Mouse (Mus musculus) kidney, adult 2 months (tissue): ENCODE data around the gene Tlr5. TPM values are rescaled to one million over a fixed set of nuclear protein-coding genes. Genes with fewer than 3 reads are reported as not detected.
A peak's percentile ranks its signal among the peaks of the same experiment; 100 is the strongest.

Source experiments
- DNase-seq: peaks from one replicate; pipeline ENCODE4 v3.0.0; 2021
- H3K27ac ChIP-seq: fragments of 200-500 bp; 2 replicates; pipeline ENCODE4 v1.5.1; 2012; ENCODE audit warnings: low read depth, low read length, control low read depth, inconsistent platforms; ENCODE audit not compliant: insufficient read depth
- H3K27me3 ChIP-seq: fragments of 200-500 bp; replicated peaks from 2 replicates; pipeline ENCODE4 v1.6.1; 2012; ENCODE audit warnings: mild to moderate bottlenecking, moderate library complexity, low read length, inconsistent platforms; ENCODE audit not compliant: control insufficient read depth, insufficient read depth
- H3K36me3 ChIP-seq: fragments of 200-500 bp; 2 replicates; pipeline ENCODE4 v1.6.1; 2012; ENCODE audit warnings: mild to moderate bottlenecking, moderate library complexity, low read length, inconsistent platforms; ENCODE audit not compliant: control insufficient read depth, insufficient read depth
- H3K4me1 ChIP-seq: fragments of 200-500 bp; 2 replicates; pipeline ENCODE4 v1.6.1; 2011; ENCODE audit warnings: low read length; ENCODE audit not compliant: control insufficient read depth, insufficient read depth
- H3K4me3 ChIP-seq: fragments of 200-500 bp; 2 replicates; pipeline ENCODE4 v1.5.1; 2011; ENCODE audit warnings: mild to moderate bottlenecking, low read depth, low read length, control low read depth; ENCODE audit not compliant: insufficient read depth
- CTCF ChIP-seq: fragments of 200-500 bp; conservative IDR thresholded peaks from 2 replicates; pipeline ENCODE4 v1.5.1; 2011; ENCODE audit warnings: low read depth, mild to moderate bottlenecking, control low read depth, low read length, moderate library complexity, mixed read lengths; ENCODE audit not compliant: insufficient read depth, insufficient read length
- POLR2A ChIP-seq: fragments of 200-500 bp; IDR thresholded peaks from one replicate; pipeline ENCODE4 v1.6.1; 2011; ENCODE audit warnings: low read depth, low read length, control low read depth
- WGBS: fragments of 180-500 bp; shearing (Covaris S2); methylation state at CpG from one replicate; pipeline ENCODE4 v1.1.7; 2018; 5-methylcytosine and 5-hydroxymethylcytosine counted together
- polyA plus RNA-seq: library from polyadenylated mRNA; depleted of rRNA; stranded (reverse); fragments of >200 nt; gene quantifications from 2 replicates; pipeline ENCODE4 v1.2.3, GENCODE M21; 2012; rRNA removed

Tlr5 gene
- 0.42 and 0.66 TPM in 2 replicates for polyA plus RNA-seq

DNA sequence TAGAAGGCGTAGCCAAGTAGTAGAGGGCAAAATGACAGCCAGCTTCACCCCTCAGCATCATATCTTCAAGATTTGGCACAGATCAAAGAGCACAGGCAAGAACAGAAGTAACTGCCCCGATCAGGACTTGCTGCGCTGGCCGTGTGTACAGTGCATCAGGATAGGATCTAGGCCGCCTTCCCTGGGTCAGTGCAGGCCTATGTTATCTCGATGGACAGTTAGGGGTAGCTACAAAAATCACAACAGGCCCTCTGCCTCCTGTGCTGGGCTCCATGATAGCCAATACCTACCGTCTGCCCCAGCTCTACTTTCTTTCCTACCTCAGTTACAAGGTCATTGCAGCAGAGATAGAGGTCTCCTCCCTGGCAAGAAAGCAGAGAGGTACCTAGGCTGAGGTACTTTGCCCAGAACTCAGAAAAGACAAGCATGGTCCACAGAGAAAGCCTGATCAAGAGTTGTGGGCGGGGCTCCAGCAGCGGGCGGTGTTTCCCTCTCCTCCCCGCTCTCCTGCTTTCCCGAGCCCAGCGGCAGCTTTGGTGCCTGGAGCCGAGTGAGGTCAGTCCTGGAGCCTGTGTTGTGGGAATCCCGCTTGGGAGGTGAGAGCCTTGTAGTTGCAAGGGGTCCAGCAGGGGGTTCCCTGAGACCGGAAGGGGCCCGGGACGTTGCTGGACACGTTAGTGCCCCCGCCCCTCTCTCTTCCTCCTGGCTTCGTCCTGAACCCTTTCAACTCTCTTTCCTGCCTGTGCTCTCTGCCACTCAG lies at the start of gene Tlr5:
Gene Tlr5, plus strand, starts transcription at position 502 of the 760 bp plus-strand sequence.
- no peaks in the 10 kb centered on the region for H3K4me1 ChIP-seq
- TF ChIP-seq POLR2A (no peak), CTCF (no peak)
- WGBS = 20% methylated on average over 21 of the region's 21 CpGs
- H3K4me3 ChIP-seq = peak within 1 kb of the TSS; percentile 41
- peak; percentile 51 for DNase-seq
- no peaks in the 10 kb centered on the region for H3K36me3 ChIP-seq
- H3K27me3 ChIP-seq = no peaks in the 10 kb centered on the region
- no peak within 1 kb of the TSS for H3K27ac ChIP-seq

DNA sequence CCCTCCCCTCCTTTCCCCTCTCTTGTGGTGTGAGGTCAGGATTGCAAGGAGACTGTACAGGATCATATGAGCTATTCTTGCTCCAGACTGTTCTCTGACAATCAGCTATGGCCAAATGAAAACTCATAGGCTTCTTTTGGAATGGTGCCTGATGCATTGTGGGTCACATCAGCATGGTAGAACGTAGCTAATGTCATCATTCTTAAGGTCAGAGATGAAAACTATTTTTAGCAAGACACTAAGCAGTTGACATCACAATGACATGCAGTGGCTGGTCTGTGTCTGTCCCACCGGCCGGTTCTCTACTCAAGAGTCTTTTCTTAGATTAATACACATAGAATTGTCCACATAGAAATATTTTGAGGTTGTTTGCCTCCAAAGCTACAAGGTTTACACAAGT lies 48.9 kb upstream of the Tlr5 start:
- whole genome bisulfite sequencing = 87% methylated on average over 3 of the region's 3 CpGs

DNA sequence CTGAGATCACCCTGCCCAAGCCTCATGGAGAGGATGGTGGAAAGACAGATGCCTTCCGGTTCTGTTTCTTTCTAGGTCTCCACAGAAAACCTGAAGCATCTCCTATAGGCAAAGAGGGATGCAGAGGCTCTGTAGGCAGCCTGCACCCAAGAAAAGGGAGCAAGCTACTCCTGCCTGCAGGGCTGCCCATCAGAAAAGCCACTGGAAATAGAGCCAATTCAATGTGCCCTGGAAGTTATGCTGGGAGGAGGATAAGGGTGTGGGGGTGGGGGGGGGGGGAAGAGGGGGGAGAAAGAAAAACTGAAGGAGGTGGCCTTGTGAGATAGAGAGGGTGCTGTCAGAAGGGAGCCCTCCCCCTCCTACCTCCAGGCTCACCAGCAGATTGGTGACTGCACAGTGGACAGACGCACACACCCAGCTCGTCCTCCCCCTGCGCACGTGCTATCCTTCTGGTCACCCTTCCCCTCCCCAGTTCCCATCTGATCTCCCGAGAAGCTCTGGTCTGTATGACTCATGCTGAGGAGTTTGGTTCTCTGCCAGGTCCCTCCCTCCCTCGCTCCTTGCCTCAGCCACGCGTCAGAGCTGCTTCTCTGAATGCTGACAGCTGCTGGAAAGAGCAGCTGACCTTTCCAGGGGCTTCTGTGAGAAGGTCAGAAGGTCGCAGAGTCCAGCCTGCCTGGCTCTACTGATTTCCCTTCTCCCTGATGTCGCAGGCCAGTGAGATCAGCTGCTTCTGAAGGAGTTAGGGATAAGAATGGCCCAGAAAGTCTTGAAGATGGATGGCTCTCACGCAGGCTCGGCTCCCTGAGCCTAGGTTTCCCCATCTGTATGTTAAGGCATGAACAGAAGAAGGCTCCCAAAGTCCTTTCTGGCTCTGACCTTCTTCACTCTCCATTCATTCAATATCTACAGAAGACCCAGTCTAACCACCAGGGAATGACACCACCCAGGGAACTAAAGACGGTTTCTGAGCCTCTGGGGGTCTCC lies 46.2 kb upstream of the Tlr5 start:
- Histone ChIP-seq H3K4me3 (no peak overlapping the region), H3K27me3 (no peaks in the 10 kb centered on the region), H3K36me3 (no peaks in the 10 kb centered on the region), H3K27ac (no peak overlapping the region), H3K4me1 (no peaks in the 10 kb centered on the region)
- 25% methylated on average over 14 of the region's 14 CpGs for WGBS
- TF ChIP-seq CTCF (no peak), POLR2A (no peak)
- peak; percentile 92 for DNase-seq

More for the DNA sequence above, 48.9 kb upstream of the Tlr5 start:
- Histone ChIP-seq H3K4me1 (no peaks in the 10 kb centered on the region), H3K27ac (no peak overlapping the region), H3K4me3 (no peak overlapping the region), H3K36me3 (no peaks in the 10 kb centered on the region), H3K27me3 (no peaks in the 10 kb centered on the region)
- TF ChIP-seq CTCF (no peak), POLR2A (no peak)
- DNase-seq = no peak

DNA sequence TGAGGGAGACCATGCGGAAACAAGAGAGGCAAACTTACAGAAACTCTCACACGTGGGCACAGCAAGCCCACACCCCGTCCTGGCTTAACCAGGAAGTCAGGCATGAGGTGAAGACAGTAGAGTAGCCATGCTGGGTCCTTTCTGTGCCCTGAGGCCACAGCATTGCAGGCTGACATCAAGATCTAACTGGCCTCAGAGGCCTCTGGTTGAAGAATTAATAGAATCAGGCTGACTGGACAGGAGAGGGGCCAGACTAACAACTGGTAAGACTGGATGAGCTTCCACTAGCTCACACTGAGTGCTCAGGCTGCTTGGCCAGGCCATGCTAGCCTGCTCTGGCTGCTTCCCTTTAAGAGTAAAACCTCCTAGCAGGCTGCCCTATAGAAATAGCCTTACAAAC lies 45.5 kb upstream of the Tlr5 start:
- no peaks in the 10 kb centered on the region for H3K27me3 ChIP-seq
- no peak for TF ChIP-seq POLR2A
- TF ChIP-seq CTCF = no peak
- DNase-seq = no peak
- no peak overlapping the region for H3K4me3 ChIP-seq
- WGBS = 70% methylated on average over 3 of the region's 3 CpGs
- no peaks in the 10 kb centered on the region for H3K4me1 ChIP-seq
- no peaks in the 10 kb centered on the region for H3K36me3 ChIP-seq
- no peak overlapping the region for H3K27ac ChIP-seq

DNA sequence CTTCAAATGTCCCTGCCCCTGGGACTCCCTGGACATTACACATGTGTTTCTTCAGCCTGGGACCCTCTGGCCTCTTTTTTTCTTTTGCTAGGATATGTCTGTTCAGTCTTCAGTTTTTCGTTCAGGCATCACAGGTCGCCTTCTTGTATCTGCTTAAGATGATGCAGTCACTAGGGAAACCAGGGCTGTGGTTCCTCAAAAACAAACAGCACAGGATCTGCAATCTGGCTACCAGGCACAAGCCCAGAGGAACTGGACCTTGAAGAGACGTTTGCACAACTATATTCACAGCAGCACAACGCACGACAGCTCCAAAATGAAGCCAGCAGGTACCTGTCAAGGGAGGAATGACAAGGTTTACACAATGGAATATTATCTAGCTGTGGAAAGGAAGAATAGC lies 45.0 kb upstream of the Tlr5 start:
- Histone ChIP-seq H3K4me3 (no peak overlapping the region), H3K4me1 (no peaks in the 10 kb centered on the region), H3K27ac (no peak overlapping the region), H3K36me3 (no peaks in the 10 kb centered on the region), H3K27me3 (no peaks in the 10 kb centered on the region)
- TF ChIP-seq POLR2A (no peak), CTCF (no peak)
- 90% methylated on average over 5 of the region's 5 CpGs for WGBS
- peak; percentile 2 for DNase-seq

DNA sequence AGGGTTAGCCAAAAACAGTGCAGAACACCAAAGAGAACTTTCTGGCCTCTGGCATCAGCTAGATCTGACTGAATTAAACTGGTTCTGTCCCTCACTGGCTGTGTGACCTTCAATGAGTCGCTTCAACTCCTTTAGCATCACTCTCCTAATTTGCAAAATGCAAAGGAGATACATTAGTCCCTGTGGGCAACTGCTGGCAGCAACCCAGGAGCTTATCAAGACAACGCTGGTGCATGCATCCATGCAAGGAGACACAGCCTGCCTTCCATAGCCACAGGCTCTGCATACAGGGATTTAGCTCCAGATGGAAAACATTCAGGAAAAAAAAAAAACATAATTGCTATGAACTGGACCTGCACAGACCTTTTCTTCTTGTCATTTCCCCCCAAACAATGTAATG lies 42.0 kb upstream of the Tlr5 start:
- Histone ChIP-seq H3K4me3 (no peak overlapping the region), H3K27me3 (no peaks in the 10 kb centered on the region), H3K4me1 (no peaks in the 10 kb centered on the region), H3K27ac (no peak overlapping the region), H3K36me3 (no peaks in the 10 kb centered on the region)
- TF ChIP-seq CTCF (no peak), POLR2A (no peak)
- WGBS = 70% methylated on average over 2 of the region's 2 CpGs
- DNase-seq = no peak
